Mouse (Mus musculus) hematopoietic stem cell, adult 5-6 weeks (primary cell): ENCODE data around the gene Tbx5. TPM values are rescaled to one million over a fixed set of nuclear protein-coding genes. Genes with fewer than 3 reads are reported as not detected.

Source experiments
- ATAC-seq, 2 experiments: fragments of 125-278 bp in 1 of 2; replicated peaks in 1 of 2; 2 replicates each; pipeline ENCODE4 v1.8.0; 2016 to 2017; ENCODE audit warnings: inconsistent platforms in 2 of 2, mild to moderate bottlenecking in 2 of 2, moderate number of reproducible peaks in 2 of 2, low read depth in 1 of 2, moderate TSS enrichment in 1 of 2; ENCODE audit not compliant: low FRiP score in 2 of 2, poor library complexity in 2 of 2, severe bottlenecking in 2 of 2, insufficient read depth in 1 of 2, low TSS enrichment in 1 of 2
- total RNA-seq: library from RNA; stranded (forward); fragments of 172-1452, 232-1000 nt; gene quantifications from 2 replicates; pipeline ENCODE4 v1.2.3, GENCODE M21; 2017

The Tbx5 gene
- total RNA-seq, 1 experiment from 2014 or later: not detected

DNA sequence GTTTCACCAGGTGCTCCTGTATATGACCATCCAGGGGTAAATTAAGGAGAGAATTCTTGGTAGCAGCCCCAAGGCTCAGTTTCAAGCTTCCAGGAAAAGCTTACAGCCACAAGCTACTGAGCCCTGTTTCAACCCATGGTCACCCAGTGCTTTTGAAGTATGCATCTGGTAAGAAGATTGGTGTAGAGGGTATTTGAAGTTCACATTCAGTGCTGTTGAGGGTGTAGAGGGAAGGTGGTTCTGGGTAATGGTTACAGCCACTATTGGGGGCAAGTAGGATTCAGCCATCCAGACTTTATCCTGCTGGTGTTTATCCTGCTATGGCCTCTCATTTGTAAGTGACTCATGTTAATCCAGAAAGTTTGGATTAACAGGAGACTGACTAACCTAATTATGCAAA lies 26.0 kb upstream of the Tbx5 start:
- ATAC-seq: no peak

DNA sequence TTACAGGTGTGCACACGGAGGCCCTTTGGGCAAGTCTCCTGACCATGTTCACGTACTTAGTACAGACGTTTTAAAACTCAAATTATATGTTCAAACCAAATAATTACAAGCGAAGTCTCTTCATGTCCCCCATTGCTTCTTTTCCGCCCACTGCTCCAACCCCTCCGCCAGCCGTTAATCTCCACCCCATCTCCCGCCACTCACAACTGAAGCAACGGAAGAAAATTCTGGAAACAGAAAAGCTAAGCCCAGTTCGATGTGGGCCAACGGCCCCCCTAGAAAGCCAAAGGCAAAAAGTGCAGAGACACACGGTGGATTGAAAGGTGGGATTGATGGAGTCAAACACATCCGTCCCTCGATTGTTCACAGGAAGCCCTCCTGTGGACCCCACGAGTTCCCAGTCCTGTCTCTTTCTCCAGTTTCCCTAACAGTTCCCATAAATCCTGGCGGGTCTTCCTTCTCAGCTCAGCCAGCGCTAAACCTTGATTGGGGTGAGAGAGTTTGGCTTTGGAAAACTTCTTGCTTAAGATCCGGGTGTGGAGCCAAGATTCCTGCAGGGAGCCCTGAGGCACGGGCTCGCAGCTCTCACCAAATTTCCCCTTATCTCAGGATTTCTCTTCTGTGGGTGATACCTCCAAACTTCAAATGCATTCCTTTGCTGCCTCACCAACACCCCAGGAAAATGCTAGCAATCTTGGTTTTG lies 24.8 kb upstream of the Tbx5 start:
- no peak for ATAC-seq

DNA sequence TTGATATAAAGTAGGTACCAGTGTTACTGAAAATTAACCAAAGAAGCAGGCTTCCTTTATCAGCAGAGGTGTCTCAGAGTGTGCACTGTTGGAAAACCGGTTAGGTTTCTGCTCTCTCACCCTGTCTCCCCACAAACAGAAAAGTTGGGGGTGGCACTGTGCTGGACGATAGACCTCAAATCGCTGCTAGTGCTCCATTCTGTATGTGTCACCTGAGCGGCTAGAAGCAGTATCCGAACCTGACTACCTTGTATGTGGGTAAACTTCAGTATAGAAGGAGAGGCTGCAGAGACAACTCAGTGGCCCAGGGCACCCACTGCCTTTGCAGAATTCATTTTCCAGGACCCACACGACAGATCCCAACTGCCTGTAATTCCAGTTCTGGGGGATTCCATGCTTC lies 23.8 kb upstream of the Tbx5 start:
- ATAC-seq: no peak

DNA sequence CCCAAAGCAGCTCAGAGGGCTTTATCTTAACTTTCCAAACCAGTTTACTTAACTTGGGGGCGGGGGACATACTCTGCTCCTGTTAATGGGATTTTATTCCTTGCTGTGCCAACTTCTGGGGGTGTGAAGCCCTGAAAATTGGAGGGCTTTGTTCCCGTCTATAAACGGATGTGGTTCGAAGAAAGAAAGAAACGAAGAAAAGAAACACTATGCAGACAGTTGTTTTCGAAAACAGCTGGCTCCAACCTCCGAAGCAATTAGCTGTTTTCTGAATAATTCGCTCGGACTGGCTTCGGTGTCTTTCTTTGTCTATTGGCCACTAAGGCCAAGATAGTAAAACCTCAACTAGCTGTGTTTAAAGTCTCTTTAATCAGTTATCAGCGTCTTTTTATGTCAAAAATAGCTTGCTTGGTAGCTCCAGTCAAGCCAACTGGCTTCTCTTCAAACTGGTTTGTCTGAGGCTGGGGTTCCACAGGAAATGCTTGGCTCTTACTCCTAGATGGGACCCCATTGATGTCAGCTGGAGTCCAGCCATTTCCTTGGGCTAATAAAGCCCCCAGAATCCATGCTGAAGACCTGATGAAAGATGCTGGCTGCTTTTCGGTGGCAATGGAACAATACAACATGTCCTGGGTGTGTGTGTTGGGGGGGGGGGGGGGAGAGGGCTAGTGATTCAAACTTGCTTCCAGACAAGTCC lies 21.3 kb upstream of the Tbx5 start:
- no peak for ATAC-seq

DNA sequence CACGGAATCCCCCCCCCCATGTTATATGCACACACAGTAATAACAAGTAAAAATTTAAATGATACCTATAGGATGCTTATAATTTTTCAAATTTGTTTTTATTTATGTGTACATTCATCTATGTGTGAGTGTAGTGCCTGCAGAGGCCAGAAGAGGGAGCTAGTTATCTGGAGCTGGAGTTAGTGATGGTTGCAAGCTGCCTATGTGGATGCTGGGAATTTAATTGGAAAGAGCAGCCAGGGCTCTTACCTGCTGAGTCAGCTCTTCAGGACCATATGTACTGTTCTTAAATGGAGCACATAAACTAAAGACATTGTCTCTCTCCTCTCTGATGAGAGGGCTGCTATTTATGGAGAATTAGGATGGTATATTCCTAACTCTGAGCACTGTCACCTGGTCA lies 17.2 kb upstream of the Tbx5 start:
- no peak for ATAC-seq

DNA sequence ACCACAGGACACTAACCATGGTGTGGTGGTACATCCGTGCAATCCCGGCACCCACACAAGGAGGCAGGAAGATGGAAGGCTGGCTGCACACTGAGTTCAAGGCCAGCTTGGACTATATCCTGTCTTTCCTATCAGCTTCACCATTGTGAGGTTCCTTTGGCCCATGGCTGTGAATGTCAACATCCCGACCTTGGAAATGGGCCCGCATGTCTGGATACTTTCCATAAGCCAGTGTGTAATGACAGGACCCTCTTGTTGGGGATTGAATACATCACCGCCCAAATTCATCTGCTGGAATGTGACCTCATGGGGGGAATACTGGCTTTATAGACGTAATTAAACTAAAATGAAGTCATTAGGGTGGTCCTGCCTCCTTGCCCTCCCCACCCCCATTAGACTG lies 12.0 kb upstream of the Tbx5 start:
- no peak for ATAC-seq

DNA sequence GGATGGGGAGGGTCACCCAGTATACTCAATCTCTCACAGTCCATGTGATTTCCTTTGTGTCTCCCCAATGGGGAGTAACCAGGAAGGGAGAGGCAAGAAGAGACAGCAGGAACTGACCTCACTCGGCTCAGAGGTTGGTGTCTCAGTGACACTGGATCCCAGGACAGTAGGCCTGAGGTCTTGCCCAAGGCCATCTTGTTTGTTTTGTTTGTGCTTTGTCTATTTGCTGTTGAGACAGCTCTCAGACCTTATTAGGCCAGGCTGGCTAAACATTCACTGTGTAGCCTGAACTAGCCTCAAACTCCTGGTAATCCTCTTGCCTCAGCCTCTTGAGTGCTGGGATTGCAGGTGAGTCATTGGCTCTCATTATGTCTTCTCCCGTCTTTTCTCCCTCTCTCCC lies 11.0 kb upstream of the Tbx5 start:
- no peak for ATAC-seq

DNA sequence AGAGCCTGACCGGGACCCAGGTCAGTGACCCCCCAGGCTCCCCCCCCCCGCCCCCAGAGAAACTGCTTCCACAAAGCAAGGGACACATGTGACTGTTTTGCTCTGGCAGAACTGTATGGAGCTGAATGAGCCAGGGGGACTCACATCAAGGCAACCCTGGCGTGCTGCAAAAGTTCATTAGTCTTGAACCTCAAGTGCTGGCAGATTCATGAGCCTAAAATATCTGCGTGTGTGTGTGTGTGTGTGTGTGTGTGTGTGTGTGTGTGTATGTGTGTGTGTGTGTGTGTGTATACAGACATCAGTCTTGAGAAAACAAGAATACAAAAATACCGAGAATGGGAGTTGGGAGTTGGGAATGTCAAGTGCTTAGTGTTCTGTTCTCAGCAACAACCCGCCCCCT lies 5.1 kb upstream of the Tbx5 start:
- no peak for ATAC-seq

DNA sequence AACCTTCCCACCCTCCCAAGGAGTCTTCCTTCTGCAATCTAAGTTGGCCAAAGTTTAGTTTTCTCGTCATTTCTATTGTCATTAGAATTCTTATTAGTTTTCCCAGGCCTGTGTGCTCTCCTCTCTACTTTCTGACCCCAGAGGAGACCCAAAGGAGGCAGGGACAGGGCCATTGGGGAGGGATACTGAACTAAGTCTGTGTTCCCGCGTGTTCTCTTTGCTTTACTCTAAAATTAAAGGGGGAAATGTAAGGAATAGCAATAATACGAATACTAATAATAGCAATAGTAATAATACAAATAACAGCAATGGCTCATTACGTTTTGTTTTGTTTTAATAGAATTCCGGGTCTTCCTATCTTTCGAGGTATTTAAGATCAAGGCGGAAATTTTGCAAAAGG lies 1.9 kb upstream of the Tbx5 start:
- no peak for ATAC-seq

DNA sequence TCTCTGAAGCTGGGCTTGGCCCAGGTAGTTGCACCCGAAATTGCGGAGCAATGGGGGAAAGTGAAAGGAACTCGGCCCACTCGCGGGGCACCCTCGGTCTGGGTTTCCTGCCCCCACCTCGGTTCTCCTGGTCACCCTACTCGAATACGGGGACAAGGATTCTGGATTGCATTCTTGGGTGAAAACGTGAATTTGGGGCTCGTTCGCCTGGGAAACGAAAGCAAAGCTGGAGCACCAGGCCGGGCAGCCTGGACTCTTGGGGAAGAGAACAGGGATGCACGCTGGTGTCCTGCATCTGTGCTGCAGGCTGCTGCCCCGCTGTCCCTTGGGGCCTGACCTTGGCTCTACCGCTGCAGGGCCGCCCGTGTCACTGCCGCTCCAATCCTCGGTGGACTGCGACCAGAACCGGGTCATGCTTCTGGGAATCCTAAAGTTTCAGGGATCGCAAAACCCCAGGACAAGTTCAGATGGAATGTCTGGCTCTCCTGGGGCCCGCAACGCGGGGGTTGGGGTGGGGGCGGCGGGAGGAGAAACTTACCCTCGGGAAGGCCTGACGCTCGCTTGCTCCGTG lies 1.2 kb upstream of the Tbx5 start:
- ATAC-seq: no peak

DNA sequence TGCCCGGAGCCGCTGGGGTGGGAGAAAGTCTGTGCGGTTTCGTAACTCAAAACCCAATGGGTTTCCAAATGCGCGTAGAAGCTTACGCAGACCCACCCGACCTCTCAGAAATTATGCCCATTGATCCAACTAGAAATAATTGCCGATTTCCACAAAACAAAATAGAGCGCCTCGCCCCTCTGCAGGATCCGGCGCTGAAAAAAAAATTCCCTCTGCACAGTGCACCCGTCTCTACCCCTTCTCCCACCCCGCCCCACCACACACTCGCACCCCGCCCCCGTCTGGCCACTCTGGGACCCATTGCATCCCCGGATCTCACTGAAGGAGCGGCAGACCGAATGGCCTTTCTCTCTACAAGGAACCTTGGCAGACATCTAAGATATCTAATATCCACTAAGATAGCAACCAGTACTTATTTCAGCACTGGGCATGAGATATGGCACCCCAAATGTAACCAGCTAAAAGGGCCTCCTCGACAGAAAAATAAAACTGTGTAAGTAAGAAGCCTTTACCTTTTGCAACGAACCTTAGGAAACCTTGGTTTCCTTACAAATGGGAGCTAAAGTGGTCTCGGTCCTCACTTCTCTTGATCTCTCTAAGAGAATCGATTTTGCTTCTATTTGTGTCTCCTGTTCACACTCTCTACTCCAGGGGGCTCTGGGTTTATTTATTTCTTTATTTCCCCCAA lies 533 bp upstream of the Tbx5 start:
- no peak for ATAC-seq

DNA sequence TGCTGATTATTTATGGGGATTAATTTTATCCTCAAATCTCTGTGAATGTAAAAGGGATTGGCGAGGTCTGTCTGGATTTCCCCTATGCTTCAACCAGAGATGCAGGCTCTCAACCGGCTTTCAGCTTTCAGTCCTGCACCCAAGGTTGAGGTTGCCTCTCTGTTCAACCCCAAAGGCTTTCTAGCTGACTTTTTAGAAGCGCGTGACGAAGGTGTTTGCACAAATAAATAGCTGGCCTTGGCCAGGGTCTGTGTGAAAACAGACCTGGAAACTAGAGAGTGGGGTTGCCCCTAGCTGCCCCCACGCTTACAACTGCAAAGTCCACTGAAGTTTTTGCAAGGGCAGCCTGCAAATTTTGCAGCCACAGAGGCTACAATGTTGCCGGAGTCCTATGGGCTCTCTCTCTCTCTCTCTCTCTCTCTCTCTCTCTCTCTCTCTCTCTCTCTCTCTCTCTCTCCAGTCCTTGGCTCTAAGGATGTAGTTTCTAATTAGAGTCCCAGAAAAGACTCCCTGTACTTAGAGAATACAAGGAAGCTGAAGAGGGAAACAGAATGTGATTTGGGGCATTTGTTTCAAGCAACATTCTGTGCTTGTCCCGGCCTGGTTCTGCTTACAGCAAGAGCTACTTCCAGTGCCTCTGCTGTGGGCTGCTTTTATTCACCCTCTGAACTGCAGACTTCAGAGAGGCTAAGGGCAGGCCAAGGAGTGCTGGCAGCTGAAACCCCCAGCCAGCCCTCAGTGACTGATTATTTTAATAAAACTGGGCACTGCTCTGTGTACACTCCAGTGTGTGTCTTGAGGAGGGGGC lies 959 bp downstream of the Tbx5 start:
- ATAC-seq: no peak

DNA sequence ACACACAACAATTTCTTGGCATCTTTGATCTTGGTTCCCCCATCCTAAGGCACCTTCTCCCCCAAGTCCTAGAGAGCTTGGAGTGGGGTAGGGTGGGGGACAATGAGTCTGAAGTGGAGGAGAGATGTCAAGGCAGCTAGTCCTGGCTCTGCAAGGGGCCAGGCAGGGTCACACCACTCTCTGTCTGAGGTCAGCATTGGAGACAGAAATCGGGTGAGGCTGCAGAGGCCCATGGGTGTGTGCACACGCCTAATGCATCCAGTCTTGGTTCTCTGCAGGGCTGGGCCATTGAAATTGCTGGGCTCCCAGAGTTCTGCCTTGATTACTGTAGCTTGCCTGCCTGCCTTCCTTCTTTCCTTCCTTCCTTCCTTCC lies 1.5 kb downstream of the Tbx5 start:
- ATAC-seq: no peak

DNA sequence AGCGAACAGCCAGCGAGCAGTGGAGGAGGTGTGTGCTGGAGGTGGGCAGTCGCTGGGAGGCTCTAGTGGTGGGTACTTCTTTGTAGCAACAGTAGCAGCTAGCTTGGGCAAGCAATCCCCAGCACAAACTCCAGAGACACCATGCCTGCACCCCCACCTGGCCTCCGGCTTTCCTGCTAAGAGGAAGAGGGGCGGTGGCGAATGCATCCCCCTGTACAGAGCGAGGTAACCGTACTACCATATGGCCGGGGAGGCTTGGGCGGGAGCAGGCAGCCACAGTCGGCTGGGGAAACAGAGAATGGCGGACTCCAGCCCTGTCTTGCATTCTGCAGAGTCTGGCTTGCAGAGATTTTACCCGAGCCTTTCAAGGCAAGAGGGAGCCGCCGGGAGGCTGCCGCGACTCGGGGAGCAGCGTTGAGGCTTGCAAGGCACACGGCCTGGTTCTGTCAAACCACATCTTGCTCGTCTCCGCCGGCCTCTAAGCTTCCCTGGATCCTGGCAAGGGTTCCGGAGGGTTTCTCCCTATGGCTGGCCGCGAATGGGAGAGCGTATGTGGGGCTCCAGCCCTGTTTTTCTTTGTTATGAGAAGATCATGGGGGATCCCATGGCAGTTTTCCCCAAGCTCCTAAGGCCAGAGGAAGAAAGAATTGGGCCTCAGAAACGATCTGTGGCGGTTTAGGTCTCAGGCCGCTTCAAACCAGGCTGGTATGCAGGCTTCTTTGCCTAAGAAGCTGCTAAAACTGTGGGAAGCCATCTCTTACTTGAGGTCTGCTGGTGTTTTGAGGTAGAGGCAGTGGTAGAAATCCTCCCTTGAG lies 2.8 kb downstream of the Tbx5 start:
- ATAC-seq: no peak

DNA sequence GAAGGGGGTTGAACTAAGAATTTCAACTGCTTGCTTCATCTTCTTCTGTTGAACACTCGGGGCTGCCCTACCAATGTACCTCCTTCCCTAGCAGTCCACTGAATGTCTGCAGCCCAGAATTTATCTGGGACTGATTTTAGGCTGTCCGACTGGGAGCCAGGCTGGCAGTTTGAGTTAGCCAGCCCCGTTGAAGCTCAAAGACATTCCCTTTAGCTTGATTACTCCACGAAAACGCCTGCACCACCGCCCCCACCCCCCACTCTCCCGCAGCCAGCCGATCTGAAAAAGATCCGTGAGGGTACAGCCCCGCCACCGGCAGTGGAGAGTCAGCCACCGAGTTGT lies 3.4 kb downstream of the Tbx5 start:
- no peak for ATAC-seq

DNA sequence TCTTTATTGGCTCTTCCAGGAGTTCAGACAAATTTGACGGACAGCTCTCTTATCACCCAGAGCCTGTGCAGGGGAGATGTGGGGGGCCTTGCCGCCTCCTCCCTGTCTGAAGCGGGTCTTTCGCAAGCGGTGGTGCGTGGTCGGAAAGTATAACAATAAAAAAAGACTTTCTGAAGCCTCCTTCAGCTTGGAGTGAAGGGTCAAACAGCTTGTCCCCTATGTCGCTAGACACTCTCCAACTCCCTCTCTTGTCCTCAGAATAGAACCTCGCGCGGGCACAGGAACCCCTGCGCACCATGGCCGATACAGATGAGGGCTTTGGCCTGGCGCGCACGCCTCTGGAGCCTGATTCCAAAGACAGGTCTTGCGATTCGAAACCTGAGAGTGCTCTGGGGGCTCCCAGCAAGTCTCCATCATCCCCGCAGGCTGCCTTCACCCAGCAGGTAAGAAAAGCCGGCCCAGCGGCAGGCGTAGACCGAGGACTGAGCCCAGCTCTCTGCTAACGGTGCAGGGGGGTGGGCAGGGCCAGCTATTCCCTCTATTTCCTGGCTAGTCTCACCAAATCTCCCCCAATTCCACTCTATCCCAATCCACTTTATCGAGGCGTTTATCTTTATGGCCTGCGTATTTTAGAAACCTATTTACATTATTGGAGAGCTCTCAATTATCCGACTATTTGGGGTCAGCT lies 4.3 kb downstream of the Tbx5 start:
- ATAC-seq: no peak

DNA sequence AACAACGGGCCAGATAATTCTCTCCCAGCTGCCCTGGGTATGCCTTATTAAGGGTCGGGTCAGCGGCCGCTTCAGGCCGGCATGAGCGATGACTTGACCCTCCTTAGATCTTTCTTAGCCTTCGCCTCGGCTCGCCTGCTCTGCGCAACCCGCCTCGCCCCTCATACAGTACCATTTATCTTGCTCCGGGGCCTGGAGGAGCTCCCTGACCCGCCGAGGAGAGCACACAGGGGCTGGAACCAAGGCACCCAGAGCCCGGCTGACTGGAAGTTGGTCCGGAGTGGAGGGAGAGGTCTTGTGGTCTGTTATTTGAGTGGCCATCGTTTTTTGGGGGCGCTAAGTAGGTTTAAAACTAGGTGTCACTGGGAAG lies 4.8 kb downstream of the Tbx5 start:
- no peak for ATAC-seq
